Mouse (Mus musculus) lung, adult 2 months (tissue): ENCODE measurements at regions not wholly inside any gene's neighbourhood (a gene's known extent, or its start where the extent isn't known, plus 50 kb on each side); places are given as distances from the start of the nearest gene placed in this dataset.

Experiments
- CTCF ChIP-seq: fragments of 200-500 bp; IDR thresholded peaks from 2 replicates; pipeline ENCODE4 v1.5.1; 2011; ENCODE audit warnings: mild to moderate bottlenecking, low read length, control low read depth; ENCODE audit not compliant: insufficient read depth
- POLR2A ChIP-seq: fragments of 200-500 bp; IDR thresholded peaks from 2 replicates; pipeline ENCODE4 v1.6.1; 2011; ENCODE audit warnings: low read depth, mild to moderate bottlenecking, control low read depth, low read length, borderline replicate concordance; ENCODE audit errors: extremely low read depth

DNA sequence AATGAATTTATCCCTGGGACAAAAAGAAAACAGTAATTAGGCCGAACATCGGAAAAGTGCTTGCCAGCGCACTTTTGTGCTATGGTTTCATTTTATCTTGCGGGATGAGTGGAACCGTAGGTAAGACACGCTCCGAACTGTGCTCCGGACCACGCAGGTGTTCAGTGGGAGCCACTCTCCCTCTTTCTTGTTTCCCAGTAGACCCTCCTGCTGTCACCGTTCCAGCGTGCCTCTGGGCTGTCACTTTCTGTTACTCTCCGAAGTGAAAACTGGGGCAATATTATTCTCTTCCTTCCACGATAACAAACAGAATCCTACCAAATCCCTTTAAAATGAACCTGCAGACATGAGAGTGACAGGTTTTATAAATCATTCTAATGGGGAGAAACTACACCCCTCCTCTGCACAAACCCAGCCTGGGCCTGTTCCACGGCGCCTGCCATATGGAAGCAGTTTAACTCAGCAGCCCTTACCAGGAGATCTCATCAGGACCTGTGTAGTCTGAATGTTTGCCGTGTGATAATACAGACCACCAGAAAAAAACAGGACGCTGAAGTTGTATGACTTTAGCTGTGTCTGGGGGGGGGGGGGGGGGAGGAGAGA, 550.5 kb downstream of the Pdcd6ip start:
- no peak for TF ChIP-seq POLR2A
- no peak for TF ChIP-seq CTCF
